Mouse (Mus musculus): Measurements from ENCODE around the gene Slc29a2. TPM values are rescaled to one million over a fixed set of nuclear protein-coding genes. Genes with fewer than 3 reads are reported as not detected.
A peak's percentile ranks its signal among the peaks of the same experiment; 100 is the strongest.
"Not testable (repeated sequence)": the region's sequence is repeated elsewhere in the genome, so short reads cannot be mapped to it uniquely, and the experiment has no call there.

Slc29a2 gene
- total and polyA plus RNA-seq, 3 experiments, result 2.1 to 6.6 (median 4.2) TPM

GRCm38 (mm10) chr19:5003644-5004043, 20.0 kb upstream of the Slc29a2 start:
- H3K9ac ChIP-seq (ENCODE audit: insufficient read depth, low read depth); H3K4me1 ChIP-seq (ENCODE audit: control insufficient read depth in 1 of 2, insufficient read depth in 2 of 2); H3K4me2 ChIP-seq (ENCODE audit: insufficient read depth, low read depth, poor library complexity, severe bottlenecking); DNase-seq (ENCODE audit: extremely low read depth); dilution Hi-C loops (cut with MboI; ENCODE audit: extremely low pct_ligation_motif_present, extremely low pct_unique_long_range_greater_than_20kb, low sequenced_read_pairs); H3K27ac ChIP-seq (ENCODE audit: insufficient read depth, low read depth); H3K79me2 ChIP-seq (replicated peaks; ENCODE audit: control insufficient read depth, extremely low read depth, insufficient read depth, poor library complexity, severe bottlenecking); H3K4me3 ChIP-seq (replicated peaks in 1 of 3; ENCODE audit: low read depth in 2 of 3, low read length in 2 of 3, poor library complexity in 1 of 3); in situ Hi-C loops (cut with MboI; ENCODE audit: low pct_ligation_motif_present, low pct_unique_long_range_greater_than_20kb, low sequenced_read_pairs); H3K36me3 ChIP-seq (replicated peaks in 1 of 2; ENCODE audit: control insufficient read depth in 1 of 2, insufficient read depth in 1 of 2, low read length in 1 of 2): not testable (repeated sequence)
- H3K27me3 ChIP-seq (replicated peaks), result peaks cover 79% of the 10 kb centered on the region
- peaks cover 15% of the 10 kb centered on the region for H3K9me3 ChIP-seq (replicated peaks; ENCODE audit: low read length)
- TF ChIP-seq CTCF (conservative IDR thresholded peaks at IDR 0.05 in 1 of 2, IDR thresholded peaks at IDR 0.05 in 1 of 2; ENCODE audit: low read depth in 2 of 2, low read length in 2 of 2) (peak in 1 of 2 experiments; percentile 45; a peak in 2 of 4 replicates), ZNF384 (IDR thresholded peaks at IDR 0.05; ENCODE audit: low read depth, low read length) (peak; percentile 69)

GRCm38 (mm10) chr19:5004925-5005324, 18.7 kb upstream of the Slc29a2 start:
- dilution Hi-C loops (cut with MboI; ENCODE audit: extremely low pct_ligation_motif_present, extremely low pct_unique_long_range_greater_than_20kb, low sequenced_read_pairs), result no loop called here
- in situ Hi-C loops (cut with MboI; ENCODE audit: low pct_ligation_motif_present, low pct_unique_long_range_greater_than_20kb, low sequenced_read_pairs), result no loop called here

GRCm38 (mm10) chr19:5013138-5013537, 10.5 kb upstream of the Slc29a2 start:
- dilution Hi-C loops (cut with MboI; ENCODE audit: extremely low pct_ligation_motif_present, extremely low pct_unique_long_range_greater_than_20kb, low sequenced_read_pairs) (no loop called here), in situ Hi-C loops (cut with MboI; ENCODE audit: low pct_ligation_motif_present, low pct_unique_long_range_greater_than_20kb, low sequenced_read_pairs) (no loop called here)
- H3K4me2 ChIP-seq (ENCODE audit: insufficient read depth, low read depth, poor library complexity, severe bottlenecking), result no peak overlapping the region
- no peak for TF ChIP-seq PAX5 (IDR thresholded peaks at IDR 0.05; ENCODE audit: low read length)
- TF ChIP-seq ZKSCAN1 (IDR thresholded peaks at IDR 0.05; ENCODE audit: borderline replicate concordance, low read depth, low read length), result no peak
- no peak for TF ChIP-seq ETS1 (conservative IDR thresholded peaks at IDR 0.05; ENCODE audit: low read depth, low read length)
- TF ChIP-seq GABPA (IDR thresholded peaks at IDR 0.05; ENCODE audit: insufficient replicate concordance, low read depth, low read length), result no peak
- no peak for TF ChIP-seq ELF1 (IDR thresholded peaks at IDR 0.05; ENCODE audit: low read depth, low read length)
- no peak for TF ChIP-seq BHLHE40 (IDR thresholded peaks at IDR 0.05; ENCODE audit: low read depth, low read length)
- no peak for TF ChIP-seq ZNF384 (IDR thresholded peaks at IDR 0.05; ENCODE audit: low read depth, low read length)
- no peak for TF ChIP-seq CHD1 (IDR thresholded peaks at IDR 0.05; ENCODE audit: low read depth, low read length)
- TF ChIP-seq JUN (IDR thresholded peaks at IDR 0.05; ENCODE audit: insufficient read depth, low read depth, low read length), result no peak
- TF ChIP-seq MAFK (IDR thresholded peaks at IDR 0.05; ENCODE audit: insufficient replicate concordance, low read length), result no peak
- TF ChIP-seq MAX (IDR thresholded peaks at IDR 0.05; ENCODE audit: low read length), result no peak
- TF ChIP-seq ZMIZ1 (IDR thresholded peaks at IDR 0.05; ENCODE audit: low read depth, low read length), result no peak
- TF ChIP-seq TCF12 (IDR thresholded peaks at IDR 0.05; ENCODE audit: low read depth, low read length), result no peak
- no peak for TF ChIP-seq USF2 (conservative IDR thresholded peaks at IDR 0.05; ENCODE audit: low read depth, low read length)
- no peak for TF ChIP-seq CTCF (conservative IDR thresholded peaks at IDR 0.05 in 1 of 2, IDR thresholded peaks at IDR 0.05 in 1 of 2; ENCODE audit: low read depth in 2 of 2, low read length in 2 of 2)
- no peak for TF ChIP-seq NELFE (IDR thresholded peaks at IDR 0.05; ENCODE audit: low read depth, low read length)
- TF ChIP-seq MYC (IDR thresholded peaks at IDR 0.05; ENCODE audit: low read depth, low read length), result no peak
- no peak for TF ChIP-seq MXI1 (IDR thresholded peaks at IDR 0.05; ENCODE audit: low read depth, low read length)
- no peak for TF ChIP-seq MAZ (IDR thresholded peaks at IDR 0.05; ENCODE audit: low read depth, low read length)
- no peaks in the 10 kb centered on the region for H3K36me3 ChIP-seq (replicated peaks in 1 of 2; ENCODE audit: control insufficient read depth in 1 of 2, insufficient read depth in 1 of 2, low read length in 1 of 2)
- no peak overlapping the region for H3K4me3 ChIP-seq (replicated peaks in 1 of 3; ENCODE audit: low read depth in 2 of 3, low read length in 2 of 3, poor library complexity in 1 of 3)
- no peak overlapping the region for H3K27ac ChIP-seq (ENCODE audit: insufficient read depth, low read depth)
- DNase-seq (ENCODE audit: extremely low read depth), result no peak
- H3K27me3 ChIP-seq (replicated peaks), result peaks cover 50% of the 10 kb centered on the region
- H3K4me1 ChIP-seq (ENCODE audit: control insufficient read depth in 1 of 2, insufficient read depth in 2 of 2), result peaks cover 0 to 11% of the 10 kb centered on the region in 2 experiments; a peak in 1 of 4 replicates
- H3K9ac ChIP-seq (ENCODE audit: insufficient read depth, low read depth), result no peak overlapping the region
- no peaks in the 10 kb centered on the region for H3K79me2 ChIP-seq (replicated peaks; ENCODE audit: control insufficient read depth, extremely low read depth, insufficient read depth, poor library complexity, severe bottlenecking)
- no peaks in the 10 kb centered on the region for H3K9me3 ChIP-seq (replicated peaks; ENCODE audit: low read length)

More at GRCm38 (mm10) chr19:5004925-5005324, 18.7 kb upstream of the Slc29a2 start:
- H3K4me3 ChIP-seq (replicated peaks in 1 of 3; ENCODE audit: low read depth in 2 of 3, low read length in 2 of 3, poor library complexity in 1 of 3), result no peak overlapping the region
- no peaks in the 10 kb centered on the region for H3K79me2 ChIP-seq (replicated peaks; ENCODE audit: control insufficient read depth, extremely low read depth, insufficient read depth, poor library complexity, severe bottlenecking)
- H3K27ac ChIP-seq (ENCODE audit: insufficient read depth, low read depth), result no peak overlapping the region
- H3K9me3 ChIP-seq (replicated peaks; ENCODE audit: low read length), result peaks cover 15% of the 10 kb centered on the region
- H3K36me3 ChIP-seq (replicated peaks in 1 of 2; ENCODE audit: control insufficient read depth in 1 of 2, insufficient read depth in 1 of 2, low read length in 1 of 2), result no peaks in the 10 kb centered on the region
- peaks cover 4 to 7% of the 10 kb centered on the region in 2 experiments; a peak in 3 of 4 replicates for H3K4me1 ChIP-seq (ENCODE audit: control insufficient read depth in 1 of 2, insufficient read depth in 2 of 2)
- peaks cover 71% of the 10 kb centered on the region for H3K27me3 ChIP-seq (replicated peaks)
- no peak for DNase-seq (ENCODE audit: extremely low read depth)
- H3K9ac ChIP-seq (ENCODE audit: insufficient read depth, low read depth), result no peak overlapping the region
- no peak for TF ChIP-seq ELF1 (IDR thresholded peaks at IDR 0.05; ENCODE audit: low read depth, low read length)
- no peak for TF ChIP-seq POLR2A (IDR thresholded peaks at IDR 0.05; ENCODE audit: low read depth, low read length)
- no peak for TF ChIP-seq ZKSCAN1 (IDR thresholded peaks at IDR 0.05; ENCODE audit: borderline replicate concordance, low read depth, low read length)
- TF ChIP-seq SMC3 (IDR thresholded peaks at IDR 0.05; ENCODE audit: low read depth, low read length), result no peak
- no peak for TF ChIP-seq E2F4 (IDR thresholded peaks at IDR 0.05; ENCODE audit: insufficient replicate concordance, low read depth, low read length)
- TF ChIP-seq BHLHE40 (IDR thresholded peaks at IDR 0.05; ENCODE audit: low read depth, low read length), result no peak
- TF ChIP-seq ETS1 (conservative IDR thresholded peaks at IDR 0.05; ENCODE audit: low read depth, low read length), result no peak
- TF ChIP-seq JUND (conservative IDR thresholded peaks at IDR 0.05; ENCODE audit: low read depth, low read length), result no peak
- TF ChIP-seq ZC3H11A (IDR thresholded peaks at IDR 0.05; ENCODE audit: low read depth, low read length), result no peak
- TF ChIP-seq NELFE (IDR thresholded peaks at IDR 0.05; ENCODE audit: low read depth, low read length), result no peak
- TF ChIP-seq MEF2A (IDR thresholded peaks at IDR 0.05; ENCODE audit: borderline replicate concordance, low read depth, low read length), result no peak
- no peak for TF ChIP-seq EP300 (IDR thresholded peaks at IDR 0.05; ENCODE audit: low read length)
- no peak for TF ChIP-seq CHD1 (IDR thresholded peaks at IDR 0.05; ENCODE audit: low read depth, low read length)
- TF ChIP-seq TCF12 (IDR thresholded peaks at IDR 0.05; ENCODE audit: low read depth, low read length), result no peak
- H3K4me2 ChIP-seq (ENCODE audit: insufficient read depth, low read depth, poor library complexity, severe bottlenecking), result no peak overlapping the region
